Mouse (Mus musculus) heart, embryonic 14.5 days (tissue): Measurements from ENCODE around the gene Clmn. TPM values are rescaled to one million over a fixed set of nuclear protein-coding genes. Genes with fewer than 3 reads are reported as not detected.

Source experiments
- ATAC-seq: fragments of 200-750 bp; cut with Nextera tagmentation; 2 replicates; pipeline ENCODE4 v1.8.0; 2017; ENCODE audit warnings: low read depth, moderate TSS enrichment; ENCODE audit not compliant: insufficient number of reproducible peaks, insufficient read depth, low FRiP score
- H3K27ac ChIP-seq, 2 experiments: fragments of 200-500 bp in 1 of 2; fragments of 300-500 bp in 1 of 2; sonication (generic) in 1 of 2; replicated peaks in 1 of 2; 2 replicates each; pipeline ENCODE4 v1.5.1; 2012 to 2014; ENCODE audit warnings: low read depth in 2 of 2, low read length in 2 of 2, control low read depth in 1 of 2, mild to moderate bottlenecking in 1 of 2, mixed read lengths in 1 of 2; ENCODE audit not compliant: control insufficient read depth in 1 of 2, insufficient read depth in 1 of 2
- H3K27me3 ChIP-seq: fragments of 300-500 bp; sonication (generic); 2 replicates; pipeline ENCODE4 v1.6.1; 2014; ENCODE audit warnings: mild to moderate bottlenecking, low read length, control low read depth; ENCODE audit not compliant: control insufficient read depth, insufficient read depth
- H3K36me3 ChIP-seq: fragments of 300-500 bp; sonication (generic); 2 replicates; pipeline ENCODE4 v1.6.1; 2014; ENCODE audit warnings: mild to moderate bottlenecking, control low read depth, low read length, mixed read lengths; ENCODE audit not compliant: control insufficient read depth, insufficient read depth
- H3K4me1 ChIP-seq, 2 experiments: fragments of 200-500 bp in 1 of 2; fragments of 300-500 bp in 1 of 2; sonication (generic) in 1 of 2; 2 replicates each; pipeline ENCODE4 v1.6.1; 2012 to 2014; ENCODE audit warnings: low read length in 2 of 2, control low read depth in 1 of 2, mixed read lengths in 1 of 2; ENCODE audit not compliant: control insufficient read depth in 2 of 2, insufficient read depth in 2 of 2
- H3K4me2 ChIP-seq: fragments of 300-500 bp; sonication (generic); 2 replicates; pipeline ENCODE4 v1.6.1; 2014; ENCODE audit warnings: mild to moderate bottlenecking, low read length
- H3K4me3 ChIP-seq, 2 experiments: fragments of 200-500 bp in 1 of 2; fragments of 300-500 bp in 1 of 2; sonication (generic) in 1 of 2; 2 replicates each; pipeline ENCODE4 v1.5.1; 2012 to 2014; ENCODE audit warnings: low read length in 2 of 2, mild to moderate bottlenecking in 2 of 2, control low read depth in 1 of 2, low read depth in 1 of 2, moderate library complexity in 1 of 2; ENCODE audit not compliant: control insufficient read depth in 1 of 2, insufficient read depth in 1 of 2
- H3K9ac ChIP-seq: fragments of 300-500 bp; sonication (generic); 2 replicates; pipeline ENCODE4 v1.6.1; 2014; ENCODE audit warnings: mild to moderate bottlenecking, low read length
- H3K9me3 ChIP-seq: fragments of 300-500 bp; sonication (generic); 2 replicates; pipeline ENCODE4 v1.6.1; 2016; ENCODE audit warnings: low read length, control low read depth; ENCODE audit not compliant: control insufficient read depth
- WGBS: fragments of 180-500 bp; shearing (Covaris S2); extraction: QIAGEN DNeasy Blood & Tissue Kit; methylation state at CpG from one replicate; pipeline ENCODE4 v1.1.7; 2014; 5-methylcytosine and 5-hydroxymethylcytosine counted together
- polyA plus RNA-seq: library from polyadenylated mRNA; unstranded; fragments of >200 nt; fragmentation: Nextera tagmentation; extraction: Ambion mirVana; gene quantifications from 2 replicates; pipeline ENCODE4 v1.2.1, GENCODE M21; 2014

Gene Clmn
- 0.44 and 0.49 TPM in 2 replicates for polyA plus RNA-seq

GRCm38 (mm10) chr12:104864439-104865165, at the start of gene Clmn:
Gene Clmn (minus strand): TSS chr12:104865076.
- WGBS = under 1% methylated on average over 66 of the region's 80 CpGs
- peak within 1 kb of the TSS; percentile 77 for H3K9ac ChIP-seq
- peaks cover 5 to 7% of the 10 kb centered on the region in 2 experiments; a peak in 2 of 4 replicates for H3K4me1 ChIP-seq
- H3K27ac ChIP-seq = no peak within 1 kb of the TSS
- no peaks in the 10 kb centered on the region for H3K36me3 ChIP-seq
- no peak for ATAC-seq
- peak within 1 kb of the TSS; percentile 100 for H3K4me2 ChIP-seq
- H3K9me3 ChIP-seq = 0 out of 2 replicates have a peak, but pooled peaks cover 4% of the 10 kb centered on the region
- H3K4me3 ChIP-seq = peak within 1 kb of the TSS; percentile 58 to 74
- H3K27me3 ChIP-seq = peaks cover 11% of the 10 kb centered on the region; the same call in 1 of the 2 replicates

GRCm38 (mm10) chr12:104912990-104913389, 48.1 kb upstream of the Clmn start:
- Histone ChIP-seq H3K36me3 (no peaks in the 10 kb centered on the region), H3K4me1 (peaks cover 8 to 10% of the 10 kb centered on the region in 2 experiments; a peak in 3 of 4 replicates), H3K9ac (no peak overlapping the region), H3K27ac (no peak overlapping the region), H3K9me3 (no peaks in the 10 kb centered on the region), H3K4me3 (no peak overlapping the region), H3K27me3 (0 out of 2 replicates have a peak, but pooled peaks cover 2% of the 10 kb centered on the region), H3K4me2 (no peak overlapping the region)
- ATAC-seq = no peak
- 73% methylated on average over 3 of the region's 3 CpGs for WGBS

GRCm38 (mm10) chr12:104912281-104912933, 47.5 kb upstream of the Clmn start:
- no peak overlapping the region for H3K27ac ChIP-seq
- no peaks in the 10 kb centered on the region for H3K36me3 ChIP-seq
- WGBS = 44% methylated on average over 10 of the region's 10 CpGs
- H3K9me3 ChIP-seq = no peaks in the 10 kb centered on the region
- peaks cover 10 to 11% of the 10 kb centered on the region in 2 experiments for H3K4me1 ChIP-seq
- no peak overlapping the region for H3K4me3 ChIP-seq
- H3K9ac ChIP-seq = no peak overlapping the region
- no peak for ATAC-seq
- 0 out of 2 replicates have a peak, but pooled peaks cover 2% of the 10 kb centered on the region for H3K27me3 ChIP-seq
- H3K4me2 ChIP-seq = no peak overlapping the region

- Histone ChIP-seq H3K27ac (no peak overlapping the region), H3K4me3 (no peak overlapping the region), H3K27me3 (0 out of 2 replicates have a peak, but pooled peaks cover 2% of the 10 kb centered on the region), H3K4me1 (peaks cover 10 to 11% of the 10 kb centered on the region in 2 experiments), H3K9ac (no peak overlapping the region), H3K9me3 (no peaks in the 10 kb centered on the region), H3K36me3 (no peaks in the 10 kb centered on the region), H3K4me2 (no peak overlapping the region)
- 85% methylated on average over 4 of the region's 4 CpGs for WGBS
- ATAC-seq = no peak
These were observed 44.9 kb upstream of the Clmn start for GRCm38 (mm10) chr12:104909750-104910149.

- 0 out of 2 replicates have a peak, but pooled peaks cover 2% of the 10 kb centered on the region for H3K27me3 ChIP-seq
- no peaks in the 10 kb centered on the region for H3K9me3 ChIP-seq
- H3K9ac ChIP-seq = no peak overlapping the region
- H3K4me1 ChIP-seq = peaks cover 10 to 11% of the 10 kb centered on the region in 2 experiments
- WGBS = 66% methylated on average over 5 of the region's 5 CpGs
- no peaks in the 10 kb centered on the region for H3K36me3 ChIP-seq
- H3K27ac ChIP-seq = no peak overlapping the region
- H3K4me3 ChIP-seq = no peak overlapping the region
- no peak overlapping the region for H3K4me2 ChIP-seq
- ATAC-seq = no peak
These were observed 44.1 kb upstream of the Clmn start for GRCm38 (mm10) chr12:104908986-104909385.

GRCm38 (mm10) chr12:104908024-104908781, 43.3 kb upstream of the Clmn start:
- no peak overlapping the region for H3K4me2 ChIP-seq
- no peak for ATAC-seq
- whole genome bisulfite sequencing = 12% methylated on average over 15 of the region's 15 CpGs

GRCm38 (mm10) chr12:104907133-104907532, 42.3 kb upstream of the Clmn start:
- no peaks in the 10 kb centered on the region for H3K9me3 ChIP-seq
- peaks cover 2 to 8% of the 10 kb centered on the region in 2 experiments for H3K4me1 ChIP-seq
- WGBS = 98% methylated on average over 2 of the region's 2 CpGs
- H3K4me3 ChIP-seq = no peak overlapping the region
- H3K27ac ChIP-seq = no peak overlapping the region
- H3K36me3 ChIP-seq = no peaks in the 10 kb centered on the region
- H3K9ac ChIP-seq = no peak overlapping the region
- no peak overlapping the region for H3K4me2 ChIP-seq
- ATAC-seq = no peak
- 0 out of 2 replicates have a peak, but pooled peaks cover 2% of the 10 kb centered on the region for H3K27me3 ChIP-seq

More at GRCm38 (mm10) chr12:104908024-104908781, 43.3 kb upstream of the Clmn start:
- Histone ChIP-seq H3K27ac (no peak overlapping the region), H3K9me3 (no peaks in the 10 kb centered on the region), H3K36me3 (no peaks in the 10 kb centered on the region), H3K27me3 (0 out of 2 replicates have a peak, but pooled peaks cover 2% of the 10 kb centered on the region), H3K4me3 (no peak overlapping the region), H3K4me1 (peaks cover 10 to 11% of the 10 kb centered on the region in 2 experiments), H3K9ac (no peak overlapping the region)
